ENCODE assay signal across 24 mouse cellular contexts in genomic region chr3:148812059-148812458, GRCm38 (mm10).
DNase-seq lines count a peak whose midpoint lies in the region; TF ChIP-seq lines count a peak whose summit lies in the region.
"Had no signal": no experiment of that assay in that cellular context is flagged by ENCODE, and none has a peak within 500 bp of the region (broad histone marks: within the 10 kb centered on the region; RNA-seq: fewer than 3 reads in every experiment).

No protein-coding gene starts in this region.

- peak; percentile 60 for DNase-seq in 3T3-L1 (ENCODE audit: low read depth, low spot score)
- DNase-seq in Muller cell, postnatal 12 days (ENCODE audit: inconsistent ontology term) = peak; percentile 90
- no peak for DNase-seq in heart, adult 18-20 months
- no peak for DNase-seq in retina, embryonic 14.5 days (ENCODE audit: low spot score)
- no peak for DNase-seq in cerebellum, adult 11-12 months
- DNase-seq: adrenal gland, adult 2 months; adrenal gland, postnatal 14 days; B cell, adult 2 months; cerebellum, adult 18-20 months; cerebellum, adult 9-11 months; cerebellum, postnatal 25 days; gastrocnemius, postnatal 10 days; heart, postnatal 10 days; heart, postnatal 36 days; kidney, adult 11 months; kidney, adult 8-10 months had no signal

- TF ChIP-seq POLR2A in embryonic fibroblast, embryonic 13.5 days (IDR thresholded peaks at IDR 0.05; ENCODE audit: low read depth, low read length) = no peak

- H3K4me3 ChIP-seq in embryonic fibroblast, embryonic 13.5 days (ENCODE audit: insufficient read depth, low read length) = no peak overlapping the region
- H3K4me3 ChIP-seq: forebrain, embryonic 12.5 days; forebrain, embryonic 15.5 days; heart, embryonic 12.5 days; heart, embryonic 15.5 days; hindbrain, embryonic 10.5 days; hindbrain, embryonic 13.5 days; intestine, embryonic 15.5 days had no signal

- TF ChIP-seq CTCF in embryonic fibroblast, embryonic 13.5 days (IDR thresholded peaks at IDR 0.05; ENCODE audit: borderline replicate concordance, insufficient read depth, low read length) = no peak

- peak overlapping the region; percentile 95 for H3K27ac ChIP-seq in embryonic fibroblast, embryonic 13.5 days (ENCODE audit: insufficient read depth, low read length)
- H3K27ac ChIP-seq: forebrain, embryonic 12.5 days; forebrain, embryonic 15.5 days; heart, embryonic 15.5 days; hindbrain, embryonic 10.5 days; hindbrain, embryonic 13.5 days; intestine, embryonic 15.5 days had no signal

- peaks cover 8% of the 10 kb centered on the region for H3K4me1 ChIP-seq in embryonic fibroblast, embryonic 13.5 days (ENCODE audit: control insufficient read depth, insufficient read depth, low read length)
- H3K4me1 ChIP-seq: forebrain, embryonic 12.5 days; forebrain, embryonic 15.5 days; heart, embryonic 12.5 days; heart, embryonic 15.5 days; hindbrain, embryonic 13.5 days; intestine, embryonic 15.5 days had no signal

Comparison
In these comparisons a context has a peak if more than half of its experiments do, and no peak if none do; other contexts are left out.
1. DNase-seq: peak in 3T3-L1 (single experiment) and Muller cell, postnatal 12 days (single experiment); none in heart, adult 18-20 months (0 of 2), retina, embryonic 14.5 days (single experiment) and cerebellum, adult 11-12 months (single experiment).